Mouse (Mus musculus) splenic B cell, adult 2 months (primary cell): ENCODE results near the gene Dlg4.
A peak's percentile ranks its signal among the peaks of the same experiment; 100 is the strongest.

Source experiments
- DNase-seq: peaks from one replicate; pipeline ENCODE4 v3.0.0-alpha.2; 2011; ENCODE audit warnings: low read depth, low spot score
- H3K27me3 ChIP-seq: 2 replicates; pipeline ENCODE4 v1.6.1; 2012; ENCODE audit warnings: mild to moderate bottlenecking, low read length, moderate library complexity, mixed read lengths; ENCODE audit not compliant: control insufficient read depth, poor library complexity, insufficient read depth, severe bottlenecking
- H3K36me3 ChIP-seq: 2 replicates; pipeline ENCODE4 v1.6.1; 2012; ENCODE audit warnings: mild to moderate bottlenecking, low read length, moderate library complexity, mixed read lengths; ENCODE audit not compliant: control insufficient read depth, poor library complexity, insufficient read depth, severe bottlenecking

Dlg4 gene

DNA sequence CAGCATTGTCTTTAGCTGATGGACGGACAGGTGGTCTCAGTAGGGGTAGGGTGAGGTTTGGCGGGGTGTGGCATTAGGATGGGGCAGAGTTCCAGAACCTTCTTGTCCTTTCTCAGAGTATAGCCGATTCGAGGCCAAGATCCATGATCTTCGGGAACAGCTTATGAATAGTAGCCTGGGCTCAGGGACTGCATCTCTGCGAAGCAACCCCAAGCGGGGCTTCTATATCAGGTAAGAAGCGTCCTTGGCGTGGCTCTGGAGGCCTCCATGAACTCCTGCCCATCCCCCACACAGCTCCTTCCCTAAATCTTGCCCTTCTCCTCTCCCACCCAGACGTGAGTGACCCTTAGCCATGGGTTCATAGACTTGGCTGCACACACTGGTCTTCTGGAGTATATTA, 22.9 kb downstream of the Dlg4 start:
- DNase-seq: no peak
- Histone ChIP-seq H3K36me3 (no peaks in the 10 kb centered on the region), H3K27me3 (no peaks in the 10 kb centered on the region; the same call in 1 of the 2 replicates)

DNA sequence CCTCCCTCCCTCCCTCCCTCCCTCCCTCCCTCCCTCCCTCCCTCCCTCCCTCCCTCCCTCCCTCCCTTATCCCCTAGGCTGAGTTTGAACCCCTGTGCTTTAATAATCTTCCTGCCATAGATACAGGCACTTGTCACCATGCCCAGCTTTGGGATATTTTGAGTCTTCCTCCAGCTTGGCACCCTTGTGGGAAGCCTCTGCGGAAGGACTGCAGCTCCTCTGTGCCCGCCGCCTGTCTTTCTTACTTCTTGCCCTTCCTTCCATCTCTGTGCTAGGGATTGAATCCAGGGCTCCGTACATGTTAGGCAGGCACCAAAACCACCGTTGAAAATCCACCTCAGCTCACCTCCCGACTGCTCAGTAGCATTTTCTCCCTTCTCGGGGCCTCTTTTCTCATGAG, 23.4 kb downstream of the Dlg4 start:
- H3K27me3 ChIP-seq: no peaks in the 10 kb centered on the region; the same call in 1 of the 2 replicates
- H3K36me3 ChIP-seq: no peaks in the 10 kb centered on the region
- DNase-seq: no peak

DNA sequence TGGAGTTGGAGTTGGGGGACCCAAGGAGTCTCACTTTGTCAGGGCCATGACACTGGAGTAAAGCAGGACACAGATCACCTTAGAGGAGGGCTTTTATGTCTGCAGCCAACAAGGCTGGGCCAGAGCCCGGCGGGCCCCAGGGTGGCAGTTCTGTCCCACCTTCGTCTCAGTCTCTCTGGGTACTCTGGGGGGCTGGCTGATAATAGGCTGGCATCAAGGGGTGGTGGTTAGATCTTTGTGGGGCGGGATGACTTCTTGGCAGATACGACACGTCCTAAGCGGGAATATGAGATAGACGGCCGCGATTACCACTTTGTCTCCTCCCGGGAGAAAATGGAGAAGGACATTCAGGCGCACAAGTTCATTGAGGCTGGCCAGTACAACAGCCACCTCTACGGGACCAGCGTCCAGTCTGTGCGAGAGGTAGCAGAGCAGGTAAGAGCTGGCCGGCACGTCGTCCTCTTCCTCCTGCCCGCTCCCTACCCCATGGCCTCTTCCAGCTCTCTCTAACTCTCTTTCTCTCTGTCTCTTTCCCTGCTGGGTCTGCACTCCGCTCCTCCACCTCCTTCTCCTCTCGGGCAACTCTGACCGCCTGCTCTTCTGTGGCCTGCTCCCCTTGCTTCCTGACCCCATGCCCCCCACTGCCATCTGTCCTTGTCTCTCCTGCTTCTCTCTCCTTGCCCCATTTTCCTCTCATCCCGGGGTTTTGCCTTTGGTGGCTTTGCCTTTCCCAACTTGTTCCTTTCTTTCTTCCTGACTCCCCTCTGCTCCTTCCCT, 25.8 kb downstream of the Dlg4 start:
- H3K27me3 ChIP-seq: no peaks in the 10 kb centered on the region; the same call in 1 of the 2 replicates
- H3K36me3 ChIP-seq: no peaks in the 10 kb centered on the region
- DNase-seq: no peak

DNA sequence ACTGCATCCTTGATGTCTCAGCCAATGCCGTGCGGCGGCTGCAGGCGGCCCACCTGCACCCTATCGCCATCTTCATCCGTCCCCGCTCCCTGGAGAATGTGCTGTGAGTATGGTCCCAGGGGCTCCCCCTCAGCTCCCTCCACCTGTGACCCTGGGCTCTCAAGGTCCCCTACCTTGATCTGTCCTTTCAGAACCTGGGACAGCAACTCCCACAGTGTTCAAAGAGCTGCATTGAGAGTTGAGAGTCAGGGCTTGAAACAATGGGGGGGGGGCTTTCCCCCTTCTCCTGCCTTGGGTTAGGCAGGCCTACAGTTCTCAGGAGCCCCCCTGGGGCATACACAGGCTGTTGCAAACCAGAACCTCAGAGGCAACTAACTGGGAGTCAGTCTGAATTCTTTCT, 26.9 kb downstream of the Dlg4 start:
- no peaks in the 10 kb centered on the region for H3K36me3 ChIP-seq
- no peak for DNase-seq
- H3K27me3 ChIP-seq: no peaks in the 10 kb centered on the region; the same call in 1 of the 2 replicates

DNA sequence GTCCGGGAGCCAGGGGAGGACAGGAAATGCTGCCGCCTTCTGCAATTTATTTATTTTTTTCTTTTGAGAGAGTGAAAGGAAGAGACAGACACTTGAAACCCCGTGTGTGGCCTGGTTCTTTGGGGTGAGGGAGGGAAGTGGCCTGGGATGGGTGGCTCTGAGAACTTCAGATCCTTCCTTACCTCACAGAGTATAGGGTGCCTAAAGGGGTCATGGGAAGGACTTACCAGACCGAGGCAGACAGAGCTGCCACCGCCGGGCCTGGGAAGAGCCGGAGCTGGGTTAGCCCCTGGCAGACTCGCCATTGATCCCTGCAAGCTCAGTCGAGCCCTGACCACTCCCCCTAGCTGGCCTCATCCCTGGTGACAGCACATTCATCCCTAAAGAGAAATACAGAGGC, 28.7 kb downstream of the Dlg4 start:
- no peak for DNase-seq
- no peaks in the 10 kb centered on the region for H3K27me3 ChIP-seq
- H3K36me3 ChIP-seq: no peaks in the 10 kb centered on the region

DNA sequence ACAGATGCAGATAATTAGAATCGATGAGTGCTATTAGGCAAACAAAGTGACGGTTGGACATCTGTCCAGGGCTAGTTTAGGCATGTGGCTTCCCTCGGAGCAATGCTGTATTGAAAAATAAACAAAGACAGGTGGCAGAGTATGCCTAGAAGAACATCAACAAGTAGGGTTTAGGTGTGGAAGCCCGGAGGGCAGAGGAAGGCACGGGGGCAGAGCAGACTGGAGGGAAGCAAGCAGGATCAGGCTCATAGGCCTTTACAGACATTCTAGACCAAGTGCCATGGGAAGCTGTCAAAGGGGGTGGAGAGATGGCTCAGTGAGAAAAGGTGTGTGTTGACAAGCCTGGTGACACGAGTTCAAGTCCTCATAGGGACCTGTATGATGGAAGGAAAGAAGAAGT, 32.6 kb downstream of the Dlg4 start:
- no peaks in the 10 kb centered on the region for H3K27me3 ChIP-seq
- no peak for DNase-seq
- H3K36me3 ChIP-seq: no peaks in the 10 kb centered on the region

DNA sequence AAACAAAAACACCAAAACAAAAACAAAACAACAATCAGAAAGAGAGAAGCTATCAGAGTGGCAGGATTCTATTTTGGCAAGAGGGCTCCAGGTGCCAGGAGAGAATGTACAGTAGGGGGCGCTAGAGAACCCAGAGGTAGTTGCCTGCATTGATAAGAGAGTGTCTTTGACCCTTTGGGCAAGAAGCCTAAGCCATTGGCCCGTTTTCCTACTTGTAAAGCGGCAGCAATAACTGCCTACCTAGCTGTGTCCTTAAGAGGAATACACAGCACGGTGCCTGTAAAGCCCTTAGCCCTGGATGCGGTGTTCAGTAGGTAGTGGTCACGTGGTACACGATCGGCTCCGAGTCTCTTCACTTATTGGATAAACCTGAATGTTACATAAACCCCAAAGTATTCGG, 33.1 kb downstream of the Dlg4 start:
- H3K36me3 ChIP-seq: no peaks in the 10 kb centered on the region
- DNase-seq: peak; percentile 46

DNA sequence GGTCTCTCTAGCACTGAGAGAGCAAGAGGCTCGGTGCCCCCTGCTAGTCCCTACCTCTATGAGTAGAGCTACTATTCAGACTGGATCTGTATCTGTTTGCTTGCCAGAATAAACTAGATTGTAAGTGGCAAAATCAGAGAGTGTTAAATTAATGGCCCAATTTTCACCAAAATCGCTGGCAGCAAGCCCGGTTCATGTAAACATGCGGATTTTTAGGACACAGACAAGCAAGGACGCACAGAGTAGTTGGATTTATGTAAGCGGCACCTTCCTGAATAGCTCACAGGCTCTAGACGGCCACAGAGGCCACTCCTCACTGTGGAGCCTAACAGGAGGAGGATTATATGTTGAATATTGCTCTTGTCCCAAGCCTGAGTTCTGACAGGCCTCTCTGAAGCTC, 36.4 kb downstream of the Dlg4 start:
- no peak for DNase-seq
- Histone ChIP-seq H3K36me3 (no peaks in the 10 kb centered on the region), H3K27me3 (no peaks in the 10 kb centered on the region)

More for the DNA sequence above, 33.1 kb downstream of the Dlg4 start:
- H3K27me3 ChIP-seq: no peaks in the 10 kb centered on the region

DNA sequence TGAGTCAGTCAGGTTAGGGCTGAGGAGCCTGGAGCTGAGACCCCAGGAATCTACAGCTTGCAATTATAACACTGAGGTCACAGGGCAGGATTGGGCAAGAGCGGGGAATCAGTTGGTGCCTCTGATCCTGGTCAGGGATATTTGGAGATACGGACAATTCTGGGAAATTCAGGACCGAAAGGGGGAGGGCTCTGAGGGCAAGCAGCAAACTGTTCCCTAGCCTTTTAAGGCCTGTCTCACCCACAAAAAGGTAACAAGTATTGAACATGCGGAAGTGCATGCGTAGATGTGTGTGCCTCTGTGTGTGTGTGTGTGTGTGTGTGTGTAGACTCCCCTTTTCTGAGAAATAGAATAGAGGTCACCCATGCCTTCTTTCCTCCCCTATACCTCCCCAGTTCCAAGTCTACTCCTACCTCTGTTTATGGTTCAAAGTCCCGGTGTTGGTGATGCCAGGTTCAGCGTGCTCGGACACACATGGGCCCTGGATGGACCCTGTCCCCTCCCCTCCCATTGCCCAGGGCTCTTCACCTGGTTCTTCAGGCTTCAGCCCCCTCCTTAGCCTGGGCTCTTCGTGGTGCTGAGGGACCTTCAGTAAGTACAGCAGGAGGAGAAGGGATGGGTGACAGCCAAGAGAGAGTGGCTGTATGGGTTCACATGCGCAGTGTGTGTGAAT, 37.3 kb downstream of the Dlg4 start, which contains the start of gene Asgr1:
Gene Asgr1 (plus strand): TSS at position 188 of the 673 bp plus-strand sequence.
- Histone ChIP-seq H3K36me3 (no peaks in the 10 kb centered on the region), H3K27me3 (no peaks in the 10 kb centered on the region)
- DNase-seq: no peak

DNA sequence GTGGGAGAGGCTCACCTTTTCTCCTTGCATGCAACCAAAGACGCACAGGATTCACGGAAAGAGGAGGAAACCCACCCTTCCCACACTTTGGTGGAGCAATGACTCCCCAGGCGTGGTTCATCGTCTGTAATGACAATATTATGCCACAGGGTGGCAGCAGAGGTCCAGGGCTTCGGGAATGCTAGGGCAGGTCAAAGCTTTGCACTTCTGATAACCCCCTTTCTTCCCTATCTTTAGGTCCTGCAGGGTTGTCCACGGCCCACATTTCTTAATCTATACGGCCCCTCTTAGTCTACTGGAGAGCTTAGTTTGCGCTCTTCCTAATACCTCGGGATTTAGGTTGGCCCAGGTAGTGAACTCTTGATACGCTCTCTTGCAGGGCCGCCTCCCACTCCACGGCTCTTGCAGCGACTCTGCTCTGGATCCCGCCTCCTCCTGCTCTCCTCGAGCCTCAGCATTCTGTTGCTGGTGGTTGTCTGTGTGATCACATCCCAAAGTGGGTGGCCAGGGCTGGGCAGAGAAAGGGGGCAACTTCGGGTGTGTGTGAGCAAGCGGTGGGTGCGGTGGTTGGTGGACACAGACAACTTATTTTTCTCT, 39.0 kb downstream of the Dlg4 start:
- H3K27me3 ChIP-seq: no peaks in the 10 kb centered on the region
- DNase-seq: peak; percentile 76
- H3K36me3 ChIP-seq: no peaks in the 10 kb centered on the region

DNA sequence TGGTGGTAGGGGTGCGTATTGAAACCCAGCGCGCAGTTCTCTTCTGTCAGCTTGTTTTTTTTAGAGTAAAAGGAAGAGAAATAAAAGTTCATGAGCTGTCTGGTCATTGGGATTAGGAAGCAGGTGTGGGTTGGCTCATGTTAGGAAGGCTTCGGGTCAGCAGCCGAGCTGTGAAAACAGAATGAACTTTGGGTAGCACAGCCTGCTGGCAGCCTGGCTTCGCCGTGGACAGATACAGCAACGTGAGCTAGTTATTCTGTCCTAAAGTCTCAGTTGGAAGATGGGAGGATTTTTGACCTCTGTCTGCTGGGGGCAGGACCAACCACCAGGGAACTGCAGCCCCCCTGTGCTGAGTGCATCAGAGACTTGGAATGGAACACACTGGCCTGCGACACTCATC, 41.1 kb downstream of the Dlg4 start:
- Histone ChIP-seq H3K27me3 (no peaks in the 10 kb centered on the region), H3K36me3 (no peaks in the 10 kb centered on the region)
- DNase-seq: no peak

DNA sequence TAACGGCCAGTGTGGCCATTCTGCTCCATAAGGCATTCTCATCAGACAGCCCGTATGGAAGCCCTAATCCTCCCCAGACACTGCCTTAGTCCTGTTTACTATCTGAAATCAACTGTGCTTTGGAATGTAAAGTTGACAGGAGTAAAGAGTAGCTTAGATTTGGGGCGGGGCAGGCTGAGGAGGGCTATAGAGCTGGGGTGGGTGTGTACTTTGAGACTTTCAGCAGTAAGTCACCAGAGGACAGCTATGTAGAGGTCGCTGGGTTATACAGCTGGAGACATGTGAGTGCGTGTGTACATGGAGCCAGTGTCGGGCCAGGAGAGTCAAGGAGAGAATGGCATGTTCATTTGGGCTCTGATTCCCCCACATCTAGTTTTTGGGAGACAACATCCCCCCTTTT, 43.2 kb downstream of the Dlg4 start:
- Histone ChIP-seq H3K27me3 (no peaks in the 10 kb centered on the region), H3K36me3 (no peaks in the 10 kb centered on the region)
- no peak for DNase-seq

DNA sequence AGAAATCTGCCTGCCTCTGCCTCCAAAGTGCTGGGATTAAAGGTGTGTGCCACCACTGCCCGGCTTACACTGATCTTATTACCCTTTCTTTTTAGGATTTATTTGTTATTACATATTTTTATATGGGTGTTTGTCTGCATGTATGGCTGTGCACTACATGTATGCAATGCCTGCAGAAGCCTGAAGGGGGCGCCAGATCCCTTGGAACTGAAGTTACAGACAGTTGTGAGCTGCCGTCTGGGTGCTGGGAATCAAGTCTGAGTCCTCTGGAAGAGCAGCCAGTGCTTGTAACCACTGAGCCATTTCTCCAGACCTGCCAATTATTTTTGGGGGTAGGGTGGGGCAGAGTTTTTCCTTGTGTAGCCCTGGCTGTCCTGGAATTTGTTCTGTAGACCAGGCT, 46.3 kb downstream of the Dlg4 start:
- no peak for DNase-seq
- H3K27me3 ChIP-seq: no peaks in the 10 kb centered on the region

DNA sequence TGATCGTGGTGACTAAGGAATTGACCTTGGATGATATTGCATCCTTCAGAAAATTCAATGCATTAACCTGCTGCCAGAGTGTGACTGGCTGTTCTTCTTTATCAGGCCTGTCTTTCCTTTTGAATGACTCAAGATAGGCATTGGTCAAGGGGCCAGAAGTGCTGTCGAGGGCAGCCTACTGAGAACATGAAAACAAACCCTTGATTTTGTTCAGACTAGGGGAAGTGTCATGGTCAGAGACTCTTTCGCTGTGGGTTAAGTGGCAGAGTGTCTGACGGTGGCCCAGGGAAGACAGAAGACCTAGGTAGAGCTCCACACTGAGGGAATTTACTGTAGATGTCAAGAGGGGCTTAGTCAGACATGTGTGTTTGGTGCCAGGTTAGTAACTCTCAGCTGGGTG, 50.0 kb downstream of the Dlg4 start:
- no peak for DNase-seq
- H3K27me3 ChIP-seq: no peaks in the 10 kb centered on the region
- H3K36me3 ChIP-seq: no peaks in the 10 kb centered on the region

More for the DNA sequence above, 46.3 kb downstream of the Dlg4 start:
- no peaks in the 10 kb centered on the region for H3K36me3 ChIP-seq

DNA sequence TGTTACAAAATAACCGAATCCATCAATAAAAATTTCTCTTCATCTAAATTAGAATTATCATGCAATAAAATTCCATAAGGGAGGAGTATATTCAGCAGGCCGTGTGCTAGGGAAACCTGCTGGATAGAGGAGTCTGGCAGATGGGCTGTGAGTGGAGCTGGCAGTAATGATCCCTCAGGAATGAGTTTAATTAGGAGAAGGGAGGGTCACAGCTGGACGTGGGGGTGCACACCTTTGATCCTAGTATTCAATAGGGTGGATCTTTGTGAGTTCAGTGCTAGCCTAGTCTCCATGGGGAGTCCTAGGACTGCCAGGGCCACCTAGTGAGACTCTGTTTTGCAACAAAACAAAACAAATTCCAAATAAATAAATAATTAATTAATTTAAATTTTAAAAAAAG, 51.5 kb downstream of the Dlg4 start:
- H3K36me3 ChIP-seq: no peaks in the 10 kb centered on the region
- no peak for DNase-seq
- no peaks in the 10 kb centered on the region for H3K27me3 ChIP-seq
